Mouse (Mus musculus) embryonic facial prominence, embryonic 12.5 days (tissue): Measurements from ENCODE around the gene Shkbp1. TPM values are rescaled to one million over a fixed set of nuclear protein-coding genes. Genes with fewer than 3 reads are reported as not detected.

ENCODE experiments used
- ATAC-seq: fragments of 200-750 bp; cut with Nextera tagmentation; 2 replicates; pipeline ENCODE4 v1.8.0; 2017; ENCODE audit not compliant: insufficient number of reproducible peaks, insufficient read depth, low FRiP score, low TSS enrichment
- H3K27ac ChIP-seq: fragments of 300-500 bp; sonication (generic); 2 replicates; pipeline ENCODE4 v1.5.1; 2016; ENCODE audit warnings: mild to moderate bottlenecking
- H3K27me3 ChIP-seq: fragments of 300-500 bp; sonication (generic); 2 replicates; pipeline ENCODE4 v1.6.1; 2016; ENCODE audit warnings: mild to moderate bottlenecking, moderate library complexity
- H3K36me3 ChIP-seq: fragments of 300-500 bp; sonication (generic); 2 replicates; pipeline ENCODE4 v1.6.1; 2016; ENCODE audit warnings: mild to moderate bottlenecking
- H3K4me1 ChIP-seq: fragments of 300-500 bp; sonication (generic); 2 replicates; pipeline ENCODE4 v1.6.1; 2016
- H3K4me2 ChIP-seq: fragments of 300-500 bp; sonication (generic); replicated peaks from 2 replicates; pipeline ENCODE4 v1.6.1; 2016; ENCODE audit warnings: mild to moderate bottlenecking, moderate library complexity
- H3K4me3 ChIP-seq: fragments of 300-500 bp; sonication (generic); 2 replicates; pipeline ENCODE4 v1.5.1; 2016; ENCODE audit warnings: mild to moderate bottlenecking
- H3K9ac ChIP-seq: fragments of 300-500 bp; sonication (generic); 2 replicates; pipeline ENCODE4 v1.6.1; 2016; ENCODE audit warnings: mild to moderate bottlenecking, moderate library complexity
- H3K9me3 ChIP-seq: fragments of 300-500 bp; sonication (generic); 2 replicates; pipeline ENCODE4 v1.6.1; 2016; ENCODE audit warnings: mild to moderate bottlenecking, moderate library complexity
- WGBS: fragments of 180-500 bp; shearing (Covaris S2); methylation state at CpG from one replicate; pipeline ENCODE4 v1.1.7; 2016; 5-methylcytosine and 5-hydroxymethylcytosine counted together
- polyA plus RNA-seq: library from polyadenylated mRNA; unstranded; fragments of >200 nt; fragmentation: Nextera tagmentation; extraction: Ambion mirVana; gene quantifications from 2 replicates; pipeline ENCODE4 v1.2.1, GENCODE M21; 2016

Shkbp1 gene
- 75.8 and 83.2 TPM in 2 replicates for polyA plus RNA-seq

DNA sequence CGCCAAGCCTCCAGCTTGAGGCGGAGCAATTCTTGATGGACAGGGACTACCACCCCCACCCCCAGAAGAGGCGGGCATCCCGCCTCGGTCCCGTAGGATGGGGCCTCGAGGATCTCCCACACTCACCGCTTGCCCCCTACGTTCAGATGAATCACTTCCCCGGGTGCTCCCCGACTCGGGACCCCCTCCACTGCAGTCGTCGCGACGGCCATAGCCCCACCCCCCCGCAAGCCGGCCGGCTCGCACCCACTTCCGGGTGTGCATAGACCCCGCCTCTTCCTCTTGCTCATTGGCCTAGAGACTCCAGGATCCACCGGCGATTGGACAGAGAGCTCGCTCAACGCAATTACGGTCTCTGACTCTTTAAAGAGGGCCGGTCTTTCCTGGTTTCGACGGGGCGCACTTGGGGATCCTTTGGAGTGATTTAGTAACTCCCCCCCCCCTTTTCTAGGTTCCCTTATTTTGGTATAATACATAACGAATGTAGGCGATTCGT is at the start of gene Shkbp1:
Gene Shkbp1, minus strand, starts transcription at position 275 of the 496 bp plus-strand sequence.
- peak; percentile 90 for ATAC-seq
- Histone ChIP-seq H3K9ac (peak within 1 kb of the TSS; percentile 64), H3K27ac (no peak within 1 kb of the TSS), H3K4me1 (peaks cover 9% of the 10 kb centered on the region), H3K36me3 (peaks cover 17% of the 10 kb centered on the region), H3K4me3 (peak within 1 kb of the TSS; percentile 67), H3K4me2 (peak within 1 kb of the TSS; percentile 71), H3K27me3 (peaks cover 18% of the 10 kb centered on the region), H3K9me3 (no peaks in the 10 kb centered on the region)
- under 1% methylated on average over 34 of the region's 34 CpGs for WGBS

DNA sequence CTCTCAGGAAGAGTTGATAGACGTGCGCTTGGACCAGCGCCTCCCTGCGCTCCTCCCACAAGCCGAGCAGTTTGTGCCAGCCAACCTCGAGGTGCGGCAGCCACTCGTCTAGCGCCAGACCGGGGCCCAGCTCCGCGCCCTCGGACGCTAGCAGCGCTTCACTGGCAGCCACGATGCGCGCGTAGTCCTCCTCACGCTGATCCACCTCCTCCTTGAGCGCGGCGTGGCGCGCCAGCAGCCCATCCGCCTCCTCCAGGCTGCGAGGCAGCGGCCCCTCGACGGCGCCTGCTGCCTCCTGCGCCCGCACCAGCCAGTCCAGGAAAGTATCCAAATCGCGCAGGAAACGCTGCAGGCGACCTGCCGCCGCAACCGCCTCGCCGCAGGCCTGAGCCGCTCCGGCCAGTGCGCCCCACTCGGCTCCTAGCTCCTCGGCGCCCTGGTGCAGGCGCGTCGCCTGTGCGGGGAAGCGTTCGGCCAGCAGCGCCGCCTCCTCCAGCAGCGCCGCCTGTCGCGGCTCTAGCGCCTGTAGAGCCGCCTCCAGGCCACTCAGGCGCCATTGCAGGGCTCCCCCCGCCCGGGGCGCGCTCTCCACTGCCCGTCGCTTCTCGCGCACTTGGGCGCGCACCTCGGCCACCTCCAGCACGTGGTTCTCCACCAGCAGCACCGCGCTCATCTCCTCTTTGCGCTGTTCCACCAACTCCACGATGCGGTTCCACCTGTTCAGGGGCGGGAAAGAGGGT is 48.6 kb upstream of the Shkbp1 start:
- peaks cover 97% of the 10 kb centered on the region for H3K27me3 ChIP-seq
- H3K4me1 ChIP-seq = peaks cover 8% of the 10 kb centered on the region; the same call in 1 of the 2 replicates
- no peaks in the 10 kb centered on the region for H3K36me3 ChIP-seq
- peaks cover 15% of the 10 kb centered on the region; the same call in 1 of the 2 replicates for H3K9me3 ChIP-seq
- H3K4me2 ChIP-seq = peak overlapping the region; percentile 25
- peak overlapping the region; percentile 23; the same call in 1 of the 2 replicates for H3K4me3 ChIP-seq
- ATAC-seq = no peak
- H3K27ac ChIP-seq = no peak overlapping the region
- no peak overlapping the region for H3K9ac ChIP-seq
- 7% methylated on average over 81 of the region's 81 CpGs for WGBS

- no peaks in the 10 kb centered on the region for H3K4me1 ChIP-seq
- H3K27me3 ChIP-seq = peaks cover 92% of the 10 kb centered on the region
- no peak for ATAC-seq
- no peak overlapping the region for H3K9ac ChIP-seq
- no peak overlapping the region for H3K27ac ChIP-seq
- WGBS = 10% methylated on average over 16 of the region's 16 CpGs
- H3K4me2 ChIP-seq = no peak overlapping the region
- H3K4me3 ChIP-seq = no peak overlapping the region
- H3K9me3 ChIP-seq = peaks cover 15% of the 10 kb centered on the region; the same call in 1 of the 2 replicates
- H3K36me3 ChIP-seq = no peaks in the 10 kb centered on the region
These were observed 46.9 kb upstream of the Shkbp1 start for GRCm38 (mm10) chr7:27402675-27403074.

DNA sequence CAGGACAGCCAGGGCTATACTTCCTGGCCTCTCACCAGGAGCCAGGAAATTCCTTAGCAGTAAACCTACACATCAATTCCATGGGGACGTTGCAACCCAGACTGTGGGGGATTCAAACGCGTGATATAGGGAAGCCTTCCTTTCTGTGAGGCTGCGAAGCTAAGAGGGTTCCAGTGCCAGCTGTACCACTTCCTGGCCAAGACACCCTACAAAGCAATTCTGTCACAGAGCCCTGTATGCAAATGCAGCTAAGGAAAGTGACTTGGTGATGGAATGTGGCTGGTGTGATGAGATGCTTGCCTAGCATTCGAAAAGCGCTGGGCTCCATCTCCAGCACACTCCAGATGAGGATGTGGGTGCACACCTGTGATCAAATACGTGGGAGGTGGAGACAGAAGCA is 44.7 kb upstream of the Shkbp1 start:
- Histone ChIP-seq H3K4me1 (no peaks in the 10 kb centered on the region), H3K9ac (no peak overlapping the region), H3K4me2 (no peak overlapping the region), H3K27me3 (peaks cover 92% of the 10 kb centered on the region), H3K4me3 (no peak overlapping the region), H3K27ac (no peak overlapping the region), H3K9me3 (peaks cover 7% of the 10 kb centered on the region; the same call in 1 of the 2 replicates), H3K36me3 (no peaks in the 10 kb centered on the region)
- 76% methylated on average over 7 of the region's 7 CpGs for WGBS
- ATAC-seq = no peak

DNA sequence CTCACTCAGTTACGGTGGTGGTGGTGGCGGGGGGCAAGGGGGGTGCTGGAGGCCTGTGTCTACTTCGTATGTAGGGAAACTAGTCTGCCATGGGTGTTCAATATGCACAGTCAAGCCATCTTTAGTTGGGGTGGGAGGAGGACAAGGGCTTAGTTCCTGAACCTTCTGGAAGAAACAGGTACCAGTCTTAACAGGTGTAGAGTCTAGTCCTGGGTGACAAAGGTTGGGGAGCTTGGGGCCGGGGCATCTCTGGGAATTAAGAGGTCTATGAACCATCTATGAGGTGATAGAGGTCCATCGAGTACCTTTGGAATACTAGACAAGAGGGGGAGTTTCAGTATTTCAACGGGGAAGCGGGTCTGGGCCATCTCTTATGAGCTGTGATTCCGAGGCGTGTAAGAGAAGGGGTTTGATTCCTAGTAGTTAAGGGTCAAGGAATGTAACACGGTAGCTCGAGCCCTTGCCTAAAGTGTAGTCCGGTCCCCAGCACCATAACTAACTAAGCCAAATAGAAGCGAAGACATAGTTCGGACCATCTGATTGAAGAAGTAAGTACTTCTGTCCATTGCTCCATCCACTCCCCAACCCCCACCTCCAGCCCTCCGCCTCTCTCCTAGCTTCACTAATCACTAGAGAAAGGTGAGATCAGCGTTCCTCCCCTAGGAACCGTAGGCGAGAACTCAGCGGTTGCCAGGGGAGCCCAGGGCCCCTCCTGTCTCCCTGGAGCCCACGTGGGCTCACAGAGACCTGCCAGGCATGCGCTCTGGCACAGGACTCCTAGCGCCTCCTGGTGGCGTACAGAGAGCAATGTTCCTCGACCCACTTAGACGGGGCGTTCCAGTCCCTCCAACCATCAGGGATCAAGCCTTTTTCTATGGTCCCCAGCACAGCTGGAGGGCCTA is 41.5 kb upstream of the Shkbp1 start:
- Histone ChIP-seq H3K9me3 (no peaks in the 10 kb centered on the region), H3K4me2 (peak overlapping the region; percentile 80), H3K4me1 (no peaks in the 10 kb centered on the region), H3K4me3 (peak overlapping the region; percentile 50; the same call in 1 of the 2 replicates), H3K27me3 (peaks cover 89% of the 10 kb centered on the region), H3K9ac (no peak overlapping the region), H3K36me3 (no peaks in the 10 kb centered on the region), H3K27ac (no peak overlapping the region)
- 15% methylated on average over 26 of the region's 26 CpGs for WGBS
- ATAC-seq = no peak

DNA sequence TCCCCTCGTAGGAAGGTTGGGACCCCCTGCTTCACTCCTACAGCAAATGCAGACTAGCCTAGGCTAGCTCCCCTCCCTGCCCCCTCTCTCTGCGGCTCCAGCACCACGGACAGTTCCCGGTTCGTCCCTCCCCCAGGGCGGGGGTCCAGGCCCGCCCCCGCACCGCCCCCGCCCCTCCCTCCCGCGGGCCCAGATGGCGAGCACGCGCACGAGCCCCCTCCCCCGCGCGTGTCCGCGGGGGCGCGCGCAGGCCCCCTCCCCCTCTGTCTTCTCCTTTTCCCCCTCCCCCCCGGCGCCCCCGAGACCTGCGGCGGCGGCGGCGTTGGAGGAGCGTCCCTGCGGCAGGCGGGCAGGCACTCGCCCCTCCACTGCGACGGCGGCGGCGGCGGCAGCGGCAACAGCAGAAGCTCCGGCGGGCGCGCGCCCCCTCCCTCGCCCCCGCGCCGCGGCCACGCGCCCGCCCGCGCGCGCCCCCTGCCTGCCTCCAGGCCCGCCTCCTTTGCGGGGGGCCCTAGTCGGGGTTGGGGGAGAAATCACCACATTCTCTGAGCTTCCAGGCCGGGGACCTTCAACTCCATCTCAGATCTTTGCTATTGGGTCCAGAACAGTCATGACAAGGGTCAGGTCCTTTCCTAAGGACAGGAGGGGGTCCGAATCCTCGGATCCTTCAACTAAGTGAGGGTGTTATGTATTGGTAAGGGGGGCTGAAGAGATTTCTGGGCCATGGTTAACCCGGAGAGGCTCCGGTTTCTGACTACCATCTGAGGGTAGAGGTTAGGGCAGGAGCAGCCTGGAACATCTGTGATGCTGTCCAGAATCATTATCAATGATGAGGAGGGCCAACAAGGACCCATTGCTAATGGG is 40.6 kb upstream of the Shkbp1 start:
- Histone ChIP-seq H3K4me3 (peak overlapping the region; percentile 50), H3K27ac (no peak overlapping the region), H3K4me2 (peak overlapping the region; percentile 80), H3K36me3 (no peaks in the 10 kb centered on the region), H3K4me1 (no peaks in the 10 kb centered on the region), H3K9ac (peak overlapping the region; percentile 54; the same call in 1 of the 2 replicates), H3K9me3 (no peaks in the 10 kb centered on the region), H3K27me3 (peaks cover 89% of the 10 kb centered on the region)
- ATAC-seq = no peak
- 1% methylated on average over 41 of the region's 68 CpGs for WGBS

GRCm38 (mm10) chr7:27395521-27396183 is 39.8 kb upstream of the Shkbp1 start:
- Histone ChIP-seq H3K4me1 (no peaks in the 10 kb centered on the region), H3K9ac (no peak overlapping the region), H3K9me3 (no peaks in the 10 kb centered on the region), H3K27me3 (peaks cover 89% of the 10 kb centered on the region), H3K4me2 (peak overlapping the region; percentile 80), H3K4me3 (peak overlapping the region; percentile 50), H3K27ac (no peak overlapping the region), H3K36me3 (no peaks in the 10 kb centered on the region)
- 2% methylated on average over 22 of the region's 22 CpGs for WGBS
- ATAC-seq = no peak

GRCm38 (mm10) chr7:27391416-27391815 is 35.6 kb upstream of the Shkbp1 start:
- Histone ChIP-seq H3K4me1 (no peaks in the 10 kb centered on the region), H3K4me3 (no peak overlapping the region), H3K9ac (no peak overlapping the region), H3K9me3 (no peaks in the 10 kb centered on the region), H3K27ac (no peak overlapping the region), H3K27me3 (peaks cover 55% of the 10 kb centered on the region), H3K36me3 (no peaks in the 10 kb centered on the region), H3K4me2 (no peak overlapping the region)
- no peak for ATAC-seq
- 35% methylated on average over 16 of the region's 16 CpGs for WGBS

DNA sequence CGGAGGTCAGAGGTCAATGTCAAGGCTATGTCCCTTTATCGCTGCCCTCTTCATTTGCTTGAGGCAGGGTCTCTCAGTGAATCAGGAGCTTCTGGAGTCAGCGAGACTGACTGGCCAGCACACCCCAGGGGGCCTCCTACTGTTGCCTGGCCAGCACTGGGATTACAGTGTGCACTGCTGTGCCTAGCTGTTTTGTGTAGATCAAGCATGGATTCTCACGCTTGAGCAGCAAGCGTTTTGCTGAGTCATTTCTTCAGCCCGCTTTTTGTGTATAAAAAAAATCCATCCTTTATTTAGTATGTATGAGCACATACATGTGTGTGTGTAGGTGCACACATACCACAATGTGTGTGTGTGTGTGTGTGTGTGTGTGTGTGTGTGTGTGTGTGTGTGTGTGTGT is 33.4 kb upstream of the Shkbp1 start:
- H3K4me1 ChIP-seq = no peaks in the 10 kb centered on the region
- H3K36me3 ChIP-seq = no peaks in the 10 kb centered on the region
- 72% methylated on average over 6 of the region's 6 CpGs for WGBS
- no peak overlapping the region for H3K4me2 ChIP-seq
- no peak overlapping the region for H3K4me3 ChIP-seq
- no peaks in the 10 kb centered on the region for H3K9me3 ChIP-seq
- H3K27ac ChIP-seq = no peak overlapping the region
- ATAC-seq = no peak
- peaks cover 33% of the 10 kb centered on the region for H3K27me3 ChIP-seq
- no peak overlapping the region for H3K9ac ChIP-seq

DNA sequence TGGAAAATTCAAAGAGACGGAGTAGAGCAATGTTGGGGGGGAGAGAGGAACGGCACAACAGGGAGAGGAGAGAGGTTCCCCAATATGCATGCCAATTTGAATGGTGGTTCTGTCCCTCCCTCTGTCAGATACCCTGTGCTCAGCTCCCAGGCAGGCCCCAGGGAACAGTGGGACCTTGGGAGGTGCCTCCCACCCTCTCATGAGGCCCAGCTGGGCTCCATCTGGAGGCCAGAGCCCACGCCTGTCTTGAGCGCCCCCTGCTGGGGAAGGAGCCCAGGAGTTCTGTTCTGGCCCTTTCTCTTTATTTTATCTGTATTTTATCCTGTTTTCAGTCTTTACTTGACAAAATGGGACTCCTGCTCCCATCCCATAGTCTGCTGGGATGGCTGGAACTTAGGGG is 28.9 kb upstream of the Shkbp1 start:
- no peak for ATAC-seq
- no peak overlapping the region for H3K4me2 ChIP-seq
- WGBS = 32% methylated on average over 4 of the region's 4 CpGs
- no peak overlapping the region for H3K9ac ChIP-seq
- H3K4me1 ChIP-seq = no peaks in the 10 kb centered on the region
- no peaks in the 10 kb centered on the region for H3K9me3 ChIP-seq
- H3K36me3 ChIP-seq = no peaks in the 10 kb centered on the region
- 0 out of 2 replicates have a peak, but pooled peaks cover 3% of the 10 kb centered on the region for H3K27me3 ChIP-seq
- no peak overlapping the region for H3K4me3 ChIP-seq
- H3K27ac ChIP-seq = no peak overlapping the region
